Mouse (Mus musculus) CH12F3 (cell line): ENCODE results near the gene Fam180a.

Experiments
- in situ Hi-C: fragments of 300-500 bp; cut with MboI; formaldehyde crosslinking; loops from 2 replicates; pipeline ENCODE4 v1.14.3; 2020; ENCODE audit warnings: low sequenced_read_pairs

The Fam180a gene

DNA sequence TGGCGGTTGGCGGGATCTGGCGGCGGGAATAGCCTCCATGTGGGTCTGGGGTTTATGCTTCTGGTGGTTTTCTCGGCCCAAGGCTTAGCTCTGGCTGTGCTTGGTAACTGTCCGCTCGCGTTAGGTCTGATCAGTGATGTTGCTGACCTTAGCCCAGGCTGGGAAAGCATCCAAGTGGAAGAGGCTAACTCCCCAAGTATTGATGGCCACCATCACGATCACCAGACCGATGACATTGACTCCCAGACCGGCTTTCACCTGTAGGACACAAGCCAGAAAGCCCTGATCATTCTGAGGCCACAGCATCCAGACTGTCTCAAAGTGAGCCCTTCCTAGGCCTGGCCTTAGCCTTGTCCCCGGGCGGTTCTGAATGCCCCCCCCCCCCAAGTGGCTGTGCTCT is 57.2 kb downstream of the Fam180a start:
- in situ Hi-C loops = no loop called here

GRCm38 (mm10) chr6:35265580-35266278 is 60.2 kb downstream of the Fam180a start:
- in situ Hi-C loops = no loop called here
